ENCODE assay signal across 13 mouse cellular contexts in the genomic region with DNA sequence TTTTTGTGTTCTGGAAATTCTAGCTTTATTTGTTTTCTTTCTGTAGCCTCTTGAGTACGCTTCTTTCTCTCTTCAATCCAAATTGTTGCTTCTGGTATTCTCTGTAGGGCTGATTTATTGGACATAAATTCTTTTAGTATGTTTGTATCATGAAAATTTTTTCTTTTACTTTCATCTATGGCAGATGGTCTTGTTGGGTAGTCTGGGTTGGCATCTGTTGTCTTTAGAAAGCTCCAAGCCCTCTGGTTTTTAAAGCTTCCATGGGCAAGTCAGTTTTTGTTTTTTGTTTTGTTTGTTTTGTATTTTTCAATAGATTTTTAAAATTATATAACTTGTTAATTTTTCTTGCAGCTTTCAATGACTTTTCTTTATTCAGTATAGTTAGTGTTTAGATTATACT.
DNase-seq lines count a peak whose midpoint lies in the region; TF ChIP-seq lines count a peak whose summit lies in the region.
"Had no signal": no experiment of that assay in that cellular context is flagged by ENCODE, and none has a peak within 500 bp of the region (broad histone marks: within the 10 kb centered on the region; RNA-seq: fewer than 3 reads in every experiment).

No protein-coding gene starts in this region.

- no peak overlapping the region for H3K4me3 ChIP-seq in layer of hippocampus, adult 2 months

- peak overlapping the region; percentile 11; the same call in 1 of the 2 replicates for H3K27ac ChIP-seq in layer of hippocampus, adult 2 months

- no peak for TF ChIP-seq CTCF in layer of hippocampus, adult 2 months (conservative IDR thresholded peaks at IDR 0.05)

- peak in 1 of 2 experiments; percentile 33 for DNase-seq in layer of hippocampus, adult 2 months (ENCODE audit: low spot score in 2 of 2)
- DNase-seq in layer of hippocampus, adult 9-10 months (ENCODE audit: low spot score) = no peak
- DNase-seq: adrenal gland, adult 2 months; adrenal gland, adult 8-10 months; adrenal gland, postnatal 10 days; adrenal gland, postnatal 14 days; adrenal gland, postnatal 25 days; adrenal gland, postnatal 36 days; B cell, adult 2 months; cerebellum, adult 11 months; cerebellum, adult 11-12 months; cerebellum, adult 18-20 months; cerebellum, adult 2 months had no signal
